Mouse (Mus musculus) lung, adult 2 months (tissue): Measurements from ENCODE around the gene Galntl6.

Source experiments
- CTCF ChIP-seq: fragments of 200-500 bp; IDR thresholded peaks from 2 replicates; pipeline ENCODE4 v1.5.1; 2011; ENCODE audit warnings: mild to moderate bottlenecking, low read length, control low read depth; ENCODE audit not compliant: insufficient read depth
- POLR2A ChIP-seq: fragments of 200-500 bp; IDR thresholded peaks from 2 replicates; pipeline ENCODE4 v1.6.1; 2011; ENCODE audit warnings: low read depth, mild to moderate bottlenecking, control low read depth, low read length, borderline replicate concordance; ENCODE audit errors: extremely low read depth

DNA sequence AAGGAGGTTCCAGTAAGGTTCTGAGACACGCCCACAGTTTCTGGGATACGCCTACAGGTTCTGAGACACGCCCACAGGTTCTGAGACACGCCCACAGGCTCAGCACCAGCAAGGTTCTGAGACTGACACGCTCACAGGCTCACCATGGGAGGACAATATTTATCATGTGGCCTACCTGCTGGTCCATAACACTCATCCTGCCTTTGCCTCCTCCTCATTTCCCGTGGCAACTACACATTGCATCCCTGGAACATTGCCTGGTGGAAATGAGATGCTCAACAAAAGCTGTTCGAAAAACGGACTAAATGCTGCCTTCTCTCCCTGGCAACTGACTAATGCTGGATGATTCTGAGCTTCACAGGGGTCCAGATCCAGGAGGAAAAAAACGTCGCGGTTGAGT is 1033.0 kb downstream of the Galntl6 start:
- TF ChIP-seq CTCF (no peak), POLR2A (no peak)
